Mouse (Mus musculus) CH12.LX (cell line): ENCODE measurements around the gene Sim1. TPM values are rescaled to one million over a fixed set of nuclear protein-coding genes. Genes with fewer than 3 reads are reported as not detected.

Experiments
- DNase-seq: peaks from one replicate; pipeline ENCODE4 v3.0.0-alpha.2; 2013; ENCODE audit errors: extremely low read depth
- H3K27ac ChIP-seq: 2 replicates; pipeline ENCODE4 v1.5.1; 2012; ENCODE audit warnings: low read depth, mild to moderate bottlenecking, control low read depth, moderate library complexity; ENCODE audit not compliant: insufficient read depth
- H3K27me3 ChIP-seq: replicated peaks from 2 replicates; pipeline ENCODE3; 2012; ENCODE audit warnings: inconsistent platforms
- H3K36me3 ChIP-seq, 2 experiments: replicated peaks in 1 of 2; 2 replicates each; pipeline versions ENCODE3 to v1.6.1; 2012; ENCODE audit warnings: inconsistent platforms in 1 of 2, low read length in 1 of 2, mild to moderate bottlenecking in 1 of 2, mixed read lengths in 1 of 2, moderate library complexity in 1 of 2; ENCODE audit not compliant: control insufficient read depth in 1 of 2, insufficient read depth in 1 of 2
- H3K4me1 ChIP-seq, 2 experiments: 2 replicates each; pipeline ENCODE4 v1.6.1; 2012; ENCODE audit warnings: inconsistent platforms in 1 of 2, moderate library complexity in 1 of 2; ENCODE audit not compliant: insufficient read depth in 2 of 2, control insufficient read depth in 1 of 2
- H3K4me2 ChIP-seq: 2 replicates; pipeline ENCODE4 v1.6.1; 2012; ENCODE audit warnings: low read depth, mild to moderate bottlenecking, control low read depth; ENCODE audit not compliant: poor library complexity, insufficient read depth, severe bottlenecking
- H3K4me3 ChIP-seq, 3 experiments: fragments of 150-350 bp in 1 of 3; sonication (generic) in 1 of 3; replicated peaks in 1 of 3; 2 replicates each; pipeline versions ENCODE3 to v1.5.1; 2011 to 2012; ENCODE audit warnings: low read depth in 2 of 3, low read length in 2 of 3, mild to moderate bottlenecking in 2 of 3, moderate library complexity in 2 of 3, control low read depth in 1 of 3, improper control_type of control experiment in 1 of 3, inconsistent platforms in 1 of 3, mixed read lengths in 1 of 3; ENCODE audit not compliant: poor library complexity in 1 of 3
- H3K79me2 ChIP-seq: replicated peaks from 2 replicates; pipeline ENCODE4 v1.6.1; 2012; ENCODE audit warnings: mild to moderate bottlenecking, moderate library complexity; ENCODE audit not compliant: control insufficient read depth, poor library complexity, insufficient read depth, severe bottlenecking; ENCODE audit errors: extremely low read depth
- H3K9ac ChIP-seq: 2 replicates; pipeline ENCODE4 v1.6.1; 2012; ENCODE audit warnings: low read depth, mild to moderate bottlenecking, control low read depth, moderate library complexity; ENCODE audit not compliant: insufficient read depth
- H3K9me3 ChIP-seq: replicated peaks from 2 replicates; pipeline ENCODE3; 2012; ENCODE audit warnings: low read length, inconsistent platforms, mixed read lengths
- BHLHE40 ChIP-seq: IDR thresholded peaks from 2 replicates; pipeline ENCODE4 v1.6.1; 2011; ENCODE audit warnings: mild to moderate bottlenecking, low read depth, low read length, improper control_type of control experiment
- CHD2 ChIP-seq: IDR thresholded peaks from 2 replicates; pipeline ENCODE4 v1.6.1; 2011; ENCODE audit warnings: low read length, improper control_type of control experiment
- CTCF ChIP-seq, 2 experiments: IDR thresholded peaks in 1 of 2; conservative IDR thresholded peaks in 1 of 2; 2 replicates each; pipeline ENCODE4 v1.5.1; 2011 to 2012; ENCODE audit warnings: low read depth in 2 of 2, low read length in 2 of 2, improper control_type of control experiment in 1 of 2, inconsistent platforms in 1 of 2, mild to moderate bottlenecking in 1 of 2, moderate library complexity in 1 of 2
- ELF1 ChIP-seq: IDR thresholded peaks from 2 replicates; pipeline ENCODE4 v1.6.1; 2014; ENCODE audit warnings: low read depth, mild to moderate bottlenecking, inconsistent platforms, low read length, improper control_type of control experiment
- EP300 ChIP-seq: IDR thresholded peaks from 2 replicates; pipeline ENCODE4 v1.6.1; 2011; ENCODE audit warnings: low read length, improper control_type of control experiment
- ETS1 ChIP-seq: conservative IDR thresholded peaks from 2 replicates; pipeline ENCODE4 v1.6.1; 2012; ENCODE audit warnings: low read depth, mild to moderate bottlenecking, inconsistent platforms, low read length, improper control_type of control experiment, moderate library complexity
- HCFC1 ChIP-seq: IDR thresholded peaks from 2 replicates; pipeline ENCODE4 v1.6.1; 2012; ENCODE audit warnings: low read depth, mild to moderate bottlenecking, inconsistent platforms, low read length, improper control_type of control experiment
- IRF4 ChIP-seq: IDR thresholded peaks from 2 replicates; pipeline ENCODE4 v1.6.1; 2014; ENCODE audit warnings: low read depth, mild to moderate bottlenecking, inconsistent platforms, low read length, improper control_type of control experiment
- JUN ChIP-seq: IDR thresholded peaks from 2 replicates; pipeline ENCODE4 v1.6.1; 2011; ENCODE audit warnings: low read depth, mild to moderate bottlenecking, low read length, improper control_type of control experiment, moderate library complexity; ENCODE audit not compliant: insufficient read depth
- JUND ChIP-seq: conservative IDR thresholded peaks from 2 replicates; pipeline ENCODE4 v1.6.1; 2011; ENCODE audit warnings: low read depth, low read length, improper control_type of control experiment
- MAFK ChIP-seq: IDR thresholded peaks from 2 replicates; pipeline ENCODE4 v1.6.1; 2011; ENCODE audit warnings: low read length, improper control_type of control experiment; ENCODE audit not compliant: insufficient replicate concordance
- MAX ChIP-seq: IDR thresholded peaks from 2 replicates; pipeline ENCODE4 v1.6.1; 2011; ENCODE audit warnings: low read length, improper control_type of control experiment
- MAZ ChIP-seq: IDR thresholded peaks from 2 replicates; pipeline ENCODE4 v1.6.1; 2012; ENCODE audit warnings: low read depth, mild to moderate bottlenecking, inconsistent platforms, low read length, improper control_type of control experiment, moderate library complexity
- MEF2A ChIP-seq: IDR thresholded peaks from 2 replicates; pipeline ENCODE4 v1.6.1; 2014; ENCODE audit warnings: low read depth, mild to moderate bottlenecking, inconsistent platforms, low read length, improper control_type of control experiment, borderline replicate concordance
- MYC ChIP-seq: IDR thresholded peaks from 2 replicates; pipeline ENCODE4 v1.6.1; 2011; ENCODE audit warnings: low read depth, mild to moderate bottlenecking, improper control_type of control experiment, low read length
- RAD21 ChIP-seq: IDR thresholded peaks from 2 replicates; pipeline ENCODE4 v1.6.1; 2011; ENCODE audit warnings: low read depth, mild to moderate bottlenecking, low read length, improper control_type of control experiment, moderate library complexity
- RCOR1 ChIP-seq: conservative IDR thresholded peaks from 2 replicates; pipeline ENCODE4 v1.6.1; 2012; ENCODE audit warnings: low read depth, mild to moderate bottlenecking, inconsistent platforms, low read length, improper control_type of control experiment
- SIN3A ChIP-seq: IDR thresholded peaks from 2 replicates; pipeline ENCODE4 v1.6.1; 2012; ENCODE audit warnings: low read length, improper control_type of control experiment, inconsistent platforms
- SMC3 ChIP-seq: IDR thresholded peaks from 2 replicates; pipeline ENCODE4 v1.6.1; 2011; ENCODE audit warnings: low read depth, low read length, improper control_type of control experiment
- TCF12 ChIP-seq: IDR thresholded peaks from 2 replicates; pipeline ENCODE4 v1.6.1; 2014; ENCODE audit warnings: low read depth, mild to moderate bottlenecking, inconsistent platforms, low read length, improper control_type of control experiment
- UBTF ChIP-seq: IDR thresholded peaks from 2 replicates; pipeline ENCODE4 v1.6.1; 2012; ENCODE audit warnings: low read depth, mild to moderate bottlenecking, inconsistent platforms, low read length, improper control_type of control experiment, moderate library complexity
- ZKSCAN1 ChIP-seq: IDR thresholded peaks from 2 replicates; pipeline ENCODE4 v1.6.1; 2012; ENCODE audit warnings: low read depth, inconsistent platforms, low read length, improper control_type of control experiment, borderline replicate concordance
- ZMIZ1 ChIP-seq: IDR thresholded peaks from 2 replicates; pipeline ENCODE4 v1.6.1; 2012; ENCODE audit warnings: low read depth, mild to moderate bottlenecking, inconsistent platforms, low read length, improper control_type of control experiment
- ZNF384 ChIP-seq: IDR thresholded peaks from 2 replicates; pipeline ENCODE4 v1.6.1; 2012; ENCODE audit warnings: low read depth, low read length, improper control_type of control experiment, inconsistent platforms
- dilution Hi-C: fragments of 300-500 bp; cut with MboI; formaldehyde crosslinking; loops from 2 replicates; pipeline ENCODE4 v1.14.3; 2020; ENCODE audit warnings: low sequenced_read_pairs; ENCODE audit not compliant: extremely low pct_unique_long_range_greater_than_20kb, extremely low pct_ligation_motif_present
- in situ Hi-C: fragments of 300-500 bp; cut with MboI; formaldehyde crosslinking; loops from 3 replicates; pipeline ENCODE4 v1.14.3; 2019; ENCODE audit warnings: low sequenced_read_pairs, low pct_ligation_motif_present, low pct_unique_long_range_greater_than_20kb, mixed read lengths
- polyA plus RNA-seq: library from polyadenylated mRNA; unstranded; fragments of >175 nt; gene quantifications from 2 replicates; pipeline ENCODE4 v1.2.1, GENCODE M21; 2012; ENCODE audit warnings: low read depth; ENCODE audit not compliant: insufficient read length
- total RNA-seq, 2 experiments: library from RNA; depleted of rRNA; stranded (reverse); fragments of 300-350 nt in 1 of 2; fragments of >200 nt in 1 of 2; gene quantifications; 2 replicates each; pipeline ENCODE4 v1.2.3; 2012 to 2014

The Sim1 gene
- total and polyA plus RNA-seq, 3 experiments: 0.03 to 0.07 (median 0.04) TPM

GRCm38 (mm10) chr10:51011391-51012150, 117.0 kb downstream of the Sim1 start:
- in situ Hi-C loops (no loop called here), dilution Hi-C loops (no loop called here)
- peaks cover 6 to 61% of the 10 kb centered on the region in 2 experiments; a peak in 3 of 4 replicates for H3K4me1 ChIP-seq
- TF ChIP-seq IRF4: peak; percentile 79
- no peak for TF ChIP-seq UBTF
- TF ChIP-seq ETS1: peak; percentile 97
- no peak for TF ChIP-seq CTCF (conservative IDR thresholded peaks at IDR 0.05 in 1 of 2, IDR thresholded peaks at IDR 0.05 in 1 of 2; ENCODE audit: low read depth in 2 of 2, low read length in 2 of 2)
- TF ChIP-seq MYC: 0 out of 2 replicates have a peak, but pooled peaks have one; percentile 36
- TF ChIP-seq JUN: no peak
- 0 out of 2 replicates have a peak, but pooled peaks have one; percentile 42 for TF ChIP-seq ZNF384
- peak; percentile 75; the same call in 1 of the 2 replicates for TF ChIP-seq SIN3A
- TF ChIP-seq TCF12: peak; percentile 94
- peak; percentile 91 for TF ChIP-seq EP300
- peak; percentile 76 for TF ChIP-seq MAX
- TF ChIP-seq HCFC1: no peak
- TF ChIP-seq SMC3: peak; percentile 21; the same call in 1 of the 2 replicates
- peak; percentile 99 for TF ChIP-seq MEF2A
- TF ChIP-seq RCOR1: peak; percentile 67; the same call in 1 of the 2 replicates
- peak; percentile 57; the same call in 1 of the 2 replicates for TF ChIP-seq ELF1
- TF ChIP-seq JUND: 0 out of 2 replicates have a peak, but pooled peaks have one; percentile 20
- peak; percentile 16 for TF ChIP-seq RAD21
- no peak for TF ChIP-seq ZMIZ1
- TF ChIP-seq ZKSCAN1: no peak
- peak; percentile 81 for TF ChIP-seq BHLHE40
- TF ChIP-seq CHD2: peak; percentile 62; the same call in 1 of the 2 replicates
- TF ChIP-seq MAZ: peak; percentile 80
- TF ChIP-seq MAFK: peak; percentile 78
- H3K36me3 ChIP-seq: no peaks in the 10 kb centered on the region
- no peaks in the 10 kb centered on the region for H3K79me2 ChIP-seq
- peak overlapping the region; percentile 13 for H3K4me2 ChIP-seq
- peak overlapping the region; percentile 23; the same call in 1 of the 2 replicates for H3K27ac ChIP-seq
- peak overlapping the region in 2 of 3 experiments; percentile 18 to 46 for H3K4me3 ChIP-seq
- peak; percentile 89 for DNase-seq
- H3K9me3 ChIP-seq: no peaks in the 10 kb centered on the region
- no peak overlapping the region for H3K9ac ChIP-seq
- H3K27me3 ChIP-seq: no peaks in the 10 kb centered on the region
